Mouse (Mus musculus) forebrain, embryonic 11.5 days (tissue): ENCODE data around the gene Rsph3b. TPM values are rescaled to one million over a fixed set of nuclear protein-coding genes. Genes with fewer than 3 reads are reported as not detected.

Experiments used
- ATAC-seq: fragments of 200-750 bp; cut with Nextera tagmentation; replicated peaks from 2 replicates; pipeline ENCODE4 v1.8.0; 2017; ENCODE audit warnings: moderate TSS enrichment; ENCODE audit not compliant: low FRiP score
- DNase-seq: peaks from one replicate; pipeline ENCODE4 v3.0.0-alpha.2; 2017; ENCODE audit warnings: low spot score
- H3K27ac ChIP-seq: fragments of 300-500 bp; sonication (generic); 2 replicates; pipeline ENCODE4 v1.5.1; 2014; ENCODE audit warnings: low read depth, low read length
- H3K27me3 ChIP-seq: fragments of 300-500 bp; sonication (generic); 2 replicates; pipeline ENCODE4 v1.6.1; 2014; ENCODE audit warnings: mild to moderate bottlenecking, low read length, mixed read lengths; ENCODE audit not compliant: control insufficient read depth, insufficient read depth
- H3K36me3 ChIP-seq: fragments of 300-500 bp; sonication (generic); 2 replicates; pipeline ENCODE4 v1.6.1; 2014; ENCODE audit warnings: mild to moderate bottlenecking, low read length, moderate library complexity, mixed read lengths; ENCODE audit not compliant: control insufficient read depth, insufficient read depth
- H3K4me1 ChIP-seq: fragments of 300-500 bp; sonication (generic); replicated peaks from 2 replicates; pipeline ENCODE4 v1.6.1; 2014; ENCODE audit warnings: low read length, mixed read lengths; ENCODE audit not compliant: control insufficient read depth, insufficient read depth
- H3K4me2 ChIP-seq: fragments of 300-500 bp; sonication (generic); 2 replicates; pipeline ENCODE4 v1.6.1; 2014; ENCODE audit warnings: low read depth, mild to moderate bottlenecking, low read length, moderate library complexity, mixed read lengths; ENCODE audit not compliant: severe bottlenecking
- H3K4me3 ChIP-seq: fragments of 300-500 bp; sonication (generic); 2 replicates; pipeline ENCODE4 v1.5.1; 2014; ENCODE audit warnings: low read depth, low read length
- H3K9ac ChIP-seq: fragments of 300-500 bp; sonication (generic); 2 replicates; pipeline ENCODE4 v1.6.1; 2014; ENCODE audit warnings: low read length
- H3K9me3 ChIP-seq: fragments of 300-500 bp; sonication (generic); 2 replicates; pipeline ENCODE4 v1.6.1; 2016; ENCODE audit warnings: low read length, mixed read lengths; ENCODE audit not compliant: control insufficient read depth
- WGBS: fragments of 180-500 bp; shearing (Covaris S2); extraction: QIAGEN DNeasy Blood & Tissue Kit; methylation state at CpG from one replicate; pipeline ENCODE4 v1.1.7; 2014; 5-methylcytosine and 5-hydroxymethylcytosine counted together
- polyA plus RNA-seq: library from polyadenylated mRNA; unstranded; fragments of >200 nt; fragmentation: Nextera tagmentation; extraction: Ambion mirVana; gene quantifications from 2 replicates; pipeline ENCODE4 v1.2.1, GENCODE M21; 2014

Gene Rsph3b
- polyA plus RNA-seq, 1 experiment from 2014 or later: 43.5 TPM

- H3K27ac ChIP-seq: no peak overlapping the region
- no peaks in the 10 kb centered on the region for H3K4me1 ChIP-seq
- DNase-seq: no peak
- no peak for ATAC-seq
- WGBS: 71% methylated on average over 7 of the region's 7 CpGs
- no peaks in the 10 kb centered on the region for H3K36me3 ChIP-seq
- no peak overlapping the region for H3K4me3 ChIP-seq
- no peak overlapping the region for H3K9ac ChIP-seq
- no peaks in the 10 kb centered on the region for H3K27me3 ChIP-seq
- H3K4me2 ChIP-seq: no peak overlapping the region
- no peaks in the 10 kb centered on the region for H3K9me3 ChIP-seq
These were observed 56.2 kb downstream of the Rsph3b start for GRCm38 (mm10) chr17:6891966-6892934.

- H3K36me3 ChIP-seq: no peaks in the 10 kb centered on the region
- ATAC-seq (no peak), DNase-seq (no peak)
- no peaks in the 10 kb centered on the region for H3K9me3 ChIP-seq
- WGBS: 95% methylated on average over 1 of the region's 1 CpGs
- no peaks in the 10 kb centered on the region for H3K27me3 ChIP-seq
- no peak overlapping the region for H3K27ac ChIP-seq
- H3K4me3 ChIP-seq: no peak overlapping the region
- no peak overlapping the region for H3K9ac ChIP-seq
- H3K4me2 ChIP-seq: no peak overlapping the region
- H3K4me1 ChIP-seq: no peaks in the 10 kb centered on the region
These were observed 62.0 kb downstream of the Rsph3b start for GRCm38 (mm10) chr17:6886445-6886844.

GRCm38 (mm10) chr17:6884531-6884930 is 64.0 kb downstream of the Rsph3b start:
- ATAC-seq (no peak), DNase-seq (no peak)
- no peak overlapping the region for H3K9ac ChIP-seq
- no peak overlapping the region for H3K4me2 ChIP-seq
- no peaks in the 10 kb centered on the region for H3K36me3 ChIP-seq
- H3K9me3 ChIP-seq: no peaks in the 10 kb centered on the region
- WGBS: 82% methylated on average over 1 of the region's 1 CpGs
- no peaks in the 10 kb centered on the region for H3K4me1 ChIP-seq
- no peak overlapping the region for H3K27ac ChIP-seq
- no peaks in the 10 kb centered on the region for H3K27me3 ChIP-seq
- H3K4me3 ChIP-seq: no peak overlapping the region

- H3K27ac ChIP-seq: no peak overlapping the region
- no peaks in the 10 kb centered on the region for H3K27me3 ChIP-seq
- H3K4me2 ChIP-seq: no peak overlapping the region
- H3K9me3 ChIP-seq: no peaks in the 10 kb centered on the region
- DNase-seq (no peak), ATAC-seq (no peak)
- no peak overlapping the region for H3K4me3 ChIP-seq
- H3K36me3 ChIP-seq: no peaks in the 10 kb centered on the region
- no peaks in the 10 kb centered on the region for H3K4me1 ChIP-seq
- WGBS: 94% methylated on average over 6 of the region's 6 CpGs
- H3K9ac ChIP-seq: no peak overlapping the region
These were observed 67.2 kb downstream of the Rsph3b start for GRCm38 (mm10) chr17:6881306-6881705.

- H3K9me3 ChIP-seq: no peaks in the 10 kb centered on the region
- H3K9ac ChIP-seq: no peak overlapping the region
- H3K27me3 ChIP-seq: no peaks in the 10 kb centered on the region
- ATAC-seq: no peak
- no peaks in the 10 kb centered on the region; the same call in 1 of the 2 replicates for H3K4me1 ChIP-seq
- H3K4me3 ChIP-seq: no peak overlapping the region
- DNase-seq: no peak
- no peak overlapping the region for H3K4me2 ChIP-seq
- H3K27ac ChIP-seq: no peak overlapping the region
- H3K36me3 ChIP-seq: no peaks in the 10 kb centered on the region
- WGBS: 90% methylated on average over 2 of the region's 2 CpGs
These were observed 77.1 kb downstream of the Rsph3b start for GRCm38 (mm10) chr17:6871421-6871820.

- DNase-seq (no peak), ATAC-seq (no peak)
- Histone ChIP-seq H3K4me1 (peaks cover 4% of the 10 kb centered on the region), H3K36me3 (no peaks in the 10 kb centered on the region), H3K9ac (no peak overlapping the region), H3K27me3 (no peaks in the 10 kb centered on the region), H3K9me3 (no peaks in the 10 kb centered on the region), H3K27ac (no peak overlapping the region), H3K4me2 (no peak overlapping the region), H3K4me3 (no peak overlapping the region)
These were observed 79.7 kb downstream of the Rsph3b start for GRCm38 (mm10) chr17:6868810-6869209.

- no peak overlapping the region for H3K27ac ChIP-seq
- WGBS: 15% methylated on average over 7 of the region's 7 CpGs
- H3K9me3 ChIP-seq: no peaks in the 10 kb centered on the region
- H3K4me1 ChIP-seq: peaks cover 4% of the 10 kb centered on the region
- H3K36me3 ChIP-seq: no peaks in the 10 kb centered on the region
- no peaks in the 10 kb centered on the region for H3K27me3 ChIP-seq
- no peak for ATAC-seq
- no peak overlapping the region for H3K9ac ChIP-seq
- H3K4me3 ChIP-seq: no peak overlapping the region
- H3K4me2 ChIP-seq: no peak overlapping the region
- DNase-seq: no peak
These were observed 80.7 kb downstream of the Rsph3b start for GRCm38 (mm10) chr17:6867740-6868139.

GRCm38 (mm10) chr17:6866576-6866975 is 81.9 kb downstream of the Rsph3b start:
- Histone ChIP-seq H3K36me3 (no peaks in the 10 kb centered on the region), H3K9ac (no peak overlapping the region), H3K9me3 (no peaks in the 10 kb centered on the region), H3K4me3 (no peak overlapping the region), H3K4me1 (peaks cover 11% of the 10 kb centered on the region), H3K27me3 (no peaks in the 10 kb centered on the region; the same call in 1 of the 2 replicates), H3K27ac (no peak overlapping the region), H3K4me2 (no peak overlapping the region)
- no peak for ATAC-seq
- 77% methylated on average over 1 of the region's 1 CpGs for WGBS
- DNase-seq: no peak

- peaks cover 20% of the 10 kb centered on the region for H3K4me1 ChIP-seq
These were observed 82.9 kb downstream of the Rsph3b start for GRCm38 (mm10) chr17:6865580-6865979.

More at GRCm38 (mm10) chr17:6865580-6865979, 82.9 kb downstream of the Rsph3b start:
- H3K9me3 ChIP-seq: no peaks in the 10 kb centered on the region
- ATAC-seq: no peak
- H3K9ac ChIP-seq: no peak overlapping the region
- no peak overlapping the region for H3K4me2 ChIP-seq
- no peak for DNase-seq
- H3K36me3 ChIP-seq: no peaks in the 10 kb centered on the region
- no peak overlapping the region for H3K4me3 ChIP-seq
- H3K27me3 ChIP-seq: no peaks in the 10 kb centered on the region; the same call in 1 of the 2 replicates
- H3K27ac ChIP-seq: no peak overlapping the region
- WGBS: 62% methylated on average over 5 of the region's 5 CpGs
